Mouse (Mus musculus) olfactory bulb, adult 2 months (tissue): Measurements from ENCODE around the gene Rhobtb1. TPM values are rescaled to one million over a fixed set of nuclear protein-coding genes. Genes with fewer than 3 reads are reported as not detected.

Source experiments
- H3K27ac ChIP-seq: fragments of 200-500 bp; 2 replicates; pipeline ENCODE4 v1.5.1; 2012; ENCODE audit warnings: low read depth, low read length; ENCODE audit not compliant: insufficient read depth
- H3K4me1 ChIP-seq: fragments of 200-500 bp; 2 replicates; pipeline ENCODE4 v1.6.1; 2012; ENCODE audit warnings: low read length; ENCODE audit not compliant: control insufficient read depth, insufficient read depth
- H3K4me3 ChIP-seq: fragments of 200-500 bp; 2 replicates; pipeline ENCODE4 v1.5.1; 2012; ENCODE audit warnings: mild to moderate bottlenecking, low read depth, low read length, moderate library complexity; ENCODE audit not compliant: insufficient read depth
- CTCF ChIP-seq: fragments of 200-500 bp; IDR thresholded peaks from 2 replicates; pipeline ENCODE4 v1.5.1; 2012; ENCODE audit warnings: low read depth, mild to moderate bottlenecking, low read length, moderate library complexity; ENCODE audit not compliant: insufficient read depth
- POLR2A ChIP-seq: fragments of 200-500 bp; IDR thresholded peaks from 2 replicates; pipeline ENCODE4 v1.6.1; 2012; ENCODE audit warnings: mild to moderate bottlenecking, low read depth, low read length, moderate library complexity; ENCODE audit not compliant: insufficient read depth
- WGBS: fragments of 180-500 bp; shearing (Covaris S2); methylation state at CpG from one replicate; pipeline ENCODE4 v1.1.7; 2018; 5-methylcytosine and 5-hydroxymethylcytosine counted together
- polyA plus RNA-seq: library from polyadenylated mRNA; stranded (reverse); fragments of >200 nt; gene quantifications from 2 replicates; pipeline ENCODE4 v1.2.4, GENCODE M21; 2012; ENCODE audit warnings: low replicate concordance; ENCODE audit not compliant: missing spikeins, insufficient read depth, insufficient read length

Gene Rhobtb1
- polyA plus RNA-seq, 1 experiment = not detected

GRCm38 (mm10) chr10:69192266-69192665 lies 41.0 kb downstream of the Rhobtb1 start:
- Histone ChIP-seq H3K4me3 (no peak overlapping the region), H3K4me1 (no peaks in the 10 kb centered on the region), H3K27ac (no peak overlapping the region)
- TF ChIP-seq POLR2A (no peak), CTCF (no peak)
- 62% methylated on average over 5 of the region's 5 CpGs for WGBS

GRCm38 (mm10) chr10:69193721-69194120 lies 42.5 kb downstream of the Rhobtb1 start:
- 96% methylated on average over 10 of the region's 10 CpGs for WGBS
- Histone ChIP-seq H3K4me3 (no peak overlapping the region), H3K4me1 (no peaks in the 10 kb centered on the region), H3K27ac (no peak overlapping the region)
- TF ChIP-seq POLR2A (no peak), CTCF (no peak)

- no peak overlapping the region for H3K4me3 ChIP-seq
- TF ChIP-seq POLR2A = no peak
- no peak for TF ChIP-seq CTCF
- no peak overlapping the region for H3K27ac ChIP-seq
- 33% methylated on average over 8 of the region's 8 CpGs for WGBS
- no peaks in the 10 kb centered on the region for H3K4me1 ChIP-seq
Observed at GRCm38 (mm10) chr10:69204677-69205400, 53.6 kb downstream of the Rhobtb1 start.

- TF ChIP-seq CTCF (no peak), POLR2A (no peak)
- 94% methylated on average over 6 of the region's 6 CpGs for WGBS
- no peaks in the 10 kb centered on the region for H3K4me1 ChIP-seq
- H3K27ac ChIP-seq = no peak overlapping the region
- no peak overlapping the region for H3K4me3 ChIP-seq
Observed at GRCm38 (mm10) chr10:69206081-69206480, 54.8 kb downstream of the Rhobtb1 start.

GRCm38 (mm10) chr10:69207481-69207880 lies 56.2 kb downstream of the Rhobtb1 start:
- no peak overlapping the region for H3K27ac ChIP-seq
- WGBS = 89% methylated on average over 7 of the region's 7 CpGs
- peaks cover 3% of the 10 kb centered on the region; the same call in 1 of the 2 replicates for H3K4me1 ChIP-seq
- TF ChIP-seq CTCF (no peak), POLR2A (no peak)
- no peak overlapping the region for H3K4me3 ChIP-seq

- Histone ChIP-seq H3K27ac (no peak overlapping the region), H3K4me1 (peaks cover 3% of the 10 kb centered on the region; the same call in 1 of the 2 replicates), H3K4me3 (no peak overlapping the region)
- 88% methylated on average over 15 of the region's 15 CpGs for WGBS
- TF ChIP-seq CTCF = no peak
- TF ChIP-seq POLR2A = no peak
Observed at GRCm38 (mm10) chr10:69207981-69208630, 56.9 kb downstream of the Rhobtb1 start.

- TF ChIP-seq CTCF (no peak), POLR2A (no peak)
- Histone ChIP-seq H3K27ac (no peak overlapping the region), H3K4me3 (no peak overlapping the region), H3K4me1 (peaks cover 7% of the 10 kb centered on the region)
- WGBS = 93% methylated on average over 3 of the region's 3 CpGs
Observed at GRCm38 (mm10) chr10:69208705-69209104, 57.5 kb downstream of the Rhobtb1 start.

GRCm38 (mm10) chr10:69210006-69210405 lies 58.8 kb downstream of the Rhobtb1 start:
- H3K4me1 ChIP-seq = peaks cover 8% of the 10 kb centered on the region
- TF ChIP-seq POLR2A = no peak
- TF ChIP-seq CTCF = no peak
- 98% methylated on average over 10 of the region's 10 CpGs for WGBS
- H3K4me3 ChIP-seq = no peak overlapping the region
- no peak overlapping the region for H3K27ac ChIP-seq

- H3K27ac ChIP-seq = no peak overlapping the region
- TF ChIP-seq POLR2A (no peak), CTCF (no peak)
- peaks cover 8% of the 10 kb centered on the region for H3K4me1 ChIP-seq
- H3K4me3 ChIP-seq = no peak overlapping the region
- WGBS = 91% methylated on average over 5 of the region's 5 CpGs
Observed at GRCm38 (mm10) chr10:69210659-69211058, 59.4 kb downstream of the Rhobtb1 start.

- 84% methylated on average over 8 of the region's 8 CpGs for WGBS
- no peak for TF ChIP-seq CTCF
- TF ChIP-seq POLR2A = no peak
- Histone ChIP-seq H3K4me1 (peaks cover 8% of the 10 kb centered on the region), H3K4me3 (no peak overlapping the region), H3K27ac (no peak overlapping the region)
Observed at GRCm38 (mm10) chr10:69211560-69211959, 60.3 kb downstream of the Rhobtb1 start.
